Mouse (Mus musculus): ENCODE data around the gene 2310034C09Rik.
"Not testable (repeated sequence)": the region's sequence is repeated elsewhere in the genome, so short reads cannot be mapped to it uniquely, and the experiment has no call there.

2310034C09Rik gene

GRCm38 (mm10) chr16:88758547-88758946, at the start of gene 2310034C09Rik:
Gene 2310034C09Rik, plus strand, starts transcription at chr16:88758847.
- not testable (repeated sequence) for DNase-seq

DNA sequence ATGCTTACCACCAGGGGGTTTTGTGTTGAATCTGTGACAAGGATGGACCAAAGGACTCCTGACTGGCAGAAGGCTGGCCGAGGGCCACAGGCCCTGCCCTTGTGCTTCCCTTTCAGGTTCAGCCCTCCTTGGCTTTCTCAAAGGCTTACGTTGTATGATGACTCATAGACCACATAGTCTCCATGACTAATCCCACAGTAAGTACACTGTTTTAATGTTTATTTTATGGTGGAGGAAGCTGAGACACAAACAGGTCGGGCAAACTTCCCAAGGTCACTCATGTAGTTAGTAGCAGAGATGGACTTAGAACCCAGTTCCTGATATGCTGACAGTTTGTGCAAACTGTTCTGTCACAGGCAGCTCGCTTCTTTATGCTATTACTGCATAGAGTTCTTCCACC, 47.9 kb upstream of the 2310034C09Rik start:
- DNase-seq: no peak

GRCm38 (mm10) chr16:88711245-88711644, 47.4 kb upstream of the 2310034C09Rik start:
- DNase-seq: no peak

DNA sequence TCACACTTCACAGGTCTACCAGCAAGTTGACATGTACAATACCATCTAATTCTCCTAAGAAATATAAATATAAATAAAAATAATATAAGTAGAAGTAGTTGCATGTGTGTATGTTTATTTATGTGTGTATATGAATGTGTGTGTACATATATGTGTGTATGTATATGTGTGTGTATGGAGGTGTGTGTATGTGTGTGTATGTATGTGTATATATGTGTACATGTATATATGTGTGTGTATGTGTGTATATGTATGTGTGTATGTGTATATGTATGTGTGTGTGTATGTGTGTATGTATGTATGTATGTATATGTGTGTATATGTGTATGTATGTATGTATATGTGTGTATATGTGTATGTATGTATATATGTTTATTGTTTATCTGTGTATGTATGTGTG, 42.1 kb upstream of the 2310034C09Rik start:
- DNase-seq: no peak

DNA sequence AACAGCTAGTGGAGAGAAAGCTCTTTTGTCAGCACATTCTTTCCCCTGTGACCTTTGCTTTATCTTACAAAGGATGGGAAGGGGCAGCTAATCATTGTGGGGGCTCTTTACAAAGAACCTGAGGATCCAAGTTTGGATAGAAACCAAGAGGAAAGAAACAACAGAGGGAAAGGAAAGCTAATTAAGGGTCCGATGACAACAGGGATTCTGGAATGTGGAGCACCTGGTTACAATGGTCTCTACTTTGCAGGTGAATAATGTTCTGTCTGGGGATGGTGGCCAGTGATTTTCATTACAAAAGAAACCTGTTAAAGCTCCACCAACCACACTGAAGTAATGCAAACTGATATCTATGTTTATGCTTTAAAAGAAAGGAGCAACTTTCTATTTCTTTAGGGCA, 38.6 kb upstream of the 2310034C09Rik start:
- no peak for DNase-seq

GRCm38 (mm10) chr16:88728812-88729275, 29.8 kb upstream of the 2310034C09Rik start, which contains the start of gene Krtap13-1:
Gene Krtap13-1, plus strand, starts transcription at chr16:88728862.
- no peak for DNase-seq

DNA sequence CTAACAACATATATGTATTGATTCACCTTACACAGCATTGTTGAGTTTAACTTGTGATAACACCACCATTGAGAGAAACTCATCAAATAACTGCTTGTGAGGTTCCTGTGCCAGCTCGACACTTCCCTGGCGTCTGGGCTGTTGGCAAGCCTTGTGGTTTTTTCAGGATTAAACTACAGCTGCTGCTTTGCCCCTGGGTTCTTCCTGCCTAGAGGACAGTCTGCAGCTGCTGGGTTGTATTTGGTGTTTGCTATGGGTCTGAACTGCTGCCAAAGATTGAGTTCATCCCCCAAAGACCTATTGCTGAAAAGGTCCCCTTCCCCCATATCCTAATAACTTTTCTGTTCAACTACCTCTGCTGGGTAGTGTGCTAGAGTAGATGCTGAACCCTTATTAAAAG, 23.3 kb upstream of the 2310034C09Rik start:
- DNase-seq: no peak

GRCm38 (mm10) chr16:88744750-88745340, 13.8 kb upstream of the 2310034C09Rik start:
- DNase-seq: no peak

GRCm38 (mm10) chr16:88747943-88748342, 10.7 kb upstream of the 2310034C09Rik start:
- no peak for DNase-seq

- not testable (repeated sequence) for DNase-seq
Observed at GRCm38 (mm10) chr16:88751535-88751934, 7.1 kb upstream of the 2310034C09Rik start, which contains the start of gene Krtap13. Gene Krtap13, minus strand, starts transcription at chr16:88751635.

DNA sequence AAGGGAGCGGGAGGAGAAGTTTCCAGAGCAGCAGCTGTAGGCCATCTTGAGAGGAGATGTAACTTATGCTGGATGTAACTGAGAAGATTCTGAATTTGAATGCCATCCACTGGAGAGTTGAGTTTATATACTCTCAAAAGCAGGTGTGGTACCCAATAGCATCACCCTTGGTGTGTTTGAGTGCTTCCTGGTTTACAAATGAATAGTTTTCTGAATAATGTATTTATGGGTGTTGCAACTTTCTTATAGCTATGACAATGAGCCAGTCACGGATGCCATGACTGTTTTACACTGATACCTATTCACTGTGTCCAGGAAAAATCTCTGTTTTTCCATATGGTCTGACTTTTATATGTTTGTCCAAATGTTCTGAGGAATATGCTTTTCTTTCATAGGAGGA, 15.5 kb downstream of the 2310034C09Rik start, which contains the start of gene 2310057N15Rik:
Gene 2310057N15Rik (minus strand): TSS at position 101 of the 400 bp plus-strand sequence.
- no peak for DNase-seq

DNA sequence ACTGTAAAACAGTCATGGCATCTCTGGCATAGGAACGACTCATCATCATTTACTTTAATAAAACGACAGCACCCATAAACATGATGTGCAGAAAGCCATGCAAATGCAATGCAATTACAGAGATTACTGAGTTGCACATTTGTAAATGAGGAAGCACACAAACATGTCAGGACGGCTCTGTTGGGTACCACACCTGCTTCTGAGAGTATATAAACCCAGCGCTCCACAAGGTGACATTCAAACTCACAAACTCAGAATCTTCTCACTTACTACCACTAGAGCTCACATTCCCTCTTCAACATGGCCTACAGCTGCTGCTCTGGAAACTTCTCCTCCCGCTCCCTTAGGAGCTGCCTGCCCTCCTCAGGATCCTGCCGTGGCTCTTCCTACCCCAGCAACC, 18.9 kb downstream of the 2310034C09Rik start, which contains the start of gene Gm5965:
Gene Gm5965 (plus strand): TSS at position 301 of the 400 bp plus-strand sequence.
- DNase-seq: no peak

GRCm38 (mm10) chr16:88786786-88787185, 28.1 kb downstream of the 2310034C09Rik start:
- no peak for DNase-seq

Data from right cerebral cortex, adult 18-20 months (tissue).